Mouse (Mus musculus) heart, adult 8-10 months (tissue): ENCODE results near the gene Rgs11. TPM values are rescaled to one million over a fixed set of nuclear protein-coding genes. Genes with fewer than 3 reads are reported as not detected.
"Not testable (repeated sequence)": the region's sequence is repeated elsewhere in the genome, so short reads cannot be mapped to it uniquely, and the experiment has no call there.

Experiments
- DNase-seq: peaks from one replicate; pipeline ENCODE4 v3.0.0; 2022; ENCODE audit warnings: low spot score
- total RNA-seq, 4 experiments: library from RNA; stranded (reverse); gene quantifications; 2 replicates each; pipeline ENCODE4 v1.2.4; 2022

The Rgs11 gene
- total RNA-seq = 1 to 10 TPM in 2 of 4 experiments, under 1 TPM in 1, not detected in 1; 0.16 to 1.4 (median 1.0) TPM

DNA sequence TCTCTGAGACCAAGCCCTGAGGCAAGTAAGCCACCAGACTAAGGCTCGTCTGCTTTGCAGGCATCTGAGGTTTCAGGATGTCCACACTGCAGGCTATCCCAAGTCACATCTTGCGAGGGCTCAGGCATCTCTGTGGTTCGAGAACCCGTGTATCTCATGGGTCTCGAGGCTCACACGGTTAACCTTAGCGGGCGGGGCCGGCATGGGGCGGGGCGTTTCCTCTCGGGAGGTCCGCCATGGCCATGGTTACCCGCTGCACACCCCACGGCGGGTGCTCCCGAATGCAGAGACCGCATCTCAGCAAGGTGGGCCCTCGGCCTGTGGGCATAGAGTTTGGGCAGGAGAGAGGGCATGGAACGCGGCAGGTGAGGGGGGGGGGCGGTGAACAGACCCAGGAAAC is at the start of gene Rgs11:
Gene Rgs11 (plus strand): TSS at position 215 of the 400 bp plus-strand sequence.
- DNase-seq = no peak

DNA sequence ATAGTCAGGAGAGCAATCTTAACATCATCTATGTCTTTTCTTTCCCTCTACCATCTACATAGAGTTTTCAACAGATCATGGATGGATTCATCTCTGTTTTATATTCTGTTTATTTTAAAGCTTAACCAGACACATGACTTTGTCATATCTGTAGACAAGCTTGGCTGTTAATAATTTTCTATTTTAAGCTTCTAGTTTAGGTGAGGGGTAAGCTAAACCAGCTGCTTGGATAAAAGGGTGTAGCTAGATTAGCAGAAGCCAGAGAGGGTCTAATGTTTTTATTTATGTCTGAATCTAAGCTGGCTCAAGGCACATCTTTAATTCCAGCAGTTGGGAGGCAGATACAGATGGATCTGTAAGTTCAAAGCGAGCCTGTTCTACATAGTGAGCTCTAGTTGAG is 40.0 kb upstream of the Rgs11 start:
- no peak for DNase-seq

DNA sequence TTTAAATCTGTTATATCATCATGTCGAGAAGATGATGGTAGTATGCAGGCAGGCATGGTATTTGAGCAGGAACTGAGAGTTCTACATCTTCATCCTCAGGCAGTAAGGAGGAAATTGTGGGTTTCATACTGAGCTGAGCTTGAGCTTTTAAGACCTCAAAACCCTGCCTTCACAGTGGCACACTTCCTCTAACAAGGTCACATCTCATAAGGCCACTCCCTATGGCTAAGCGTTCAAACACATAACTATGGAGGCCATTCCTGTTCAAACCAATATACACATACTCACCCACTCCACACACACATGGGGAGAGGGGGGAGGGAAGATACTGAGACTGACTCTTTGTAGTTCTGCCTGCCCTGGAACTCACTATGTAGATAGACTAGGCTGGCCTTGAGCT is 34.7 kb upstream of the Rgs11 start:
- peak; percentile 33 for DNase-seq

DNA sequence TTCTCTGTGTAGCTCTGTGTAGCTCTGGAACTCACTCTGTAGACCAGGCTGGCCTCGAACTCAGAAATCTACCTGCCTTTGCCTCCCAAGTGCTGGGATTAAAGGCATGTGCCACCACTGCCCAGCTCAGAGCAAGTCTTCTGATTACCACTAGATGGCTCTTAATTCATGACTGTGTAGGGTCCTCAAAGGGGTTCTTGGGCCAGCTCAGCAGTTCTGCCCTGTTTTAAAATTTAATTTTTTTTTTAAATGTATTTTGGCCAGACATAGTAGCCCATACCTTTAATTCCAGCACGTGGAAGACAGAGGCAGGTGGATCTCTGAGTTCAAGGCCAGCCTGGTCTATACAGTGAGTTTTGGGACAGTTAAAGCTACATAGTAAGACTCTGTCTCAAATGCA is 27.5 kb upstream of the Rgs11 start:
- not testable (repeated sequence) for DNase-seq

DNA sequence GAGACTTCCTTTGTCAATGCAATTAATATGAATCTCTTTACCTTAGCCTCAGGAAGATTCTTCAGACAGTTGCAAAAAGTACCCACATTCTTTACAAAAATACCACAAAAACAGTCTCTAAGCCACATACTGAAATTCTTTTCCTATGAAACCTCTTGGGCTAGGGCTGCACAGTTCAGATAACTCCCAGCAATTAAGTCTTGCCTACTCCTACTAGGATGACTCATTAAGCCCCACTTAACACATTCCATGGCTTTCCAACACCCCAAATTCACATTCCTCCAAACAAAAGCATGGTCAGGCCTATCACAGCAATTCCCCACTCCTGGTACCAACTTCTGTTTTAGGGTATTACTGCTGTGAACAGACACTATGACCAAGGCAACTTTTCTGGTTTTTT is 24.1 kb upstream of the Rgs11 start:
- DNase-seq = no peak

DNA sequence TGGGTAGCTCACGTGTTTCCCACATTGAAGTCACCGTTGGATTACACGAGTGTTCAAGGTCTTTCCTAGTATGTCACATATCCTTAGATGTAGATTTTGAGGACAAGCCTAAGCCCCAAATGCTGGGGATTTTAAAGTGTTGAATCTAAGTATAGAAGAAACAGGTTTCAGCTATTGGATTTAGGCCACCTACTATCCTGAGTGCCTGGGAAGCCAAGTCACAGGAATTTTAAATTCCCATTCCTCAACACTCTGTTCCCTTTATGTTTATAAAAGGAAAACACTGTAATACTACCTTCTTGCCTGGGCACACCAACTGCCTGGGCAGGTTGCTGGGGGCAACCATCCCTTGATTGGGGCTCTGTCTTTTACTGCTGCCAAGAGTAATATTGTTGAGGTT is 21.6 kb upstream of the Rgs11 start:
- no peak for DNase-seq

DNA sequence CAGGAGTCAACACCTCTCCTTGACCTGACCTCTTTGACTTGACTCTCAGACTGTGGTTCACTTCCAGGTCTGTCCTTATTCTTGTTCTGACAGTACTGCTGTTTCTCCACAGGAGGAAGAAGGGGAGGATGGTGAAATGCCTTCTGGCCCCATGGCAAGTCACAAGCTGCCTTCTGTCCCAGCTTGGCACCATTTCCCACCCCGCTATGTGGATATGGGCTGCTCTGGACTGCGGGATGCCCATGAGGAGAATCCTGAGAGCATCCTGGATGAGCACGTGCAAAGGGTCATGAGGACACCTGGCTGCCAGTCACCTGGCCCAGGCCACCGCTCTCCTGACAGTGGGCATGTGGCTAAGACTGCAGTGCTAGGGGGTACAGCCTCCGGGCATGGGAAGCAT is 15.2 kb upstream of the Rgs11 start:
- DNase-seq = no peak

DNA sequence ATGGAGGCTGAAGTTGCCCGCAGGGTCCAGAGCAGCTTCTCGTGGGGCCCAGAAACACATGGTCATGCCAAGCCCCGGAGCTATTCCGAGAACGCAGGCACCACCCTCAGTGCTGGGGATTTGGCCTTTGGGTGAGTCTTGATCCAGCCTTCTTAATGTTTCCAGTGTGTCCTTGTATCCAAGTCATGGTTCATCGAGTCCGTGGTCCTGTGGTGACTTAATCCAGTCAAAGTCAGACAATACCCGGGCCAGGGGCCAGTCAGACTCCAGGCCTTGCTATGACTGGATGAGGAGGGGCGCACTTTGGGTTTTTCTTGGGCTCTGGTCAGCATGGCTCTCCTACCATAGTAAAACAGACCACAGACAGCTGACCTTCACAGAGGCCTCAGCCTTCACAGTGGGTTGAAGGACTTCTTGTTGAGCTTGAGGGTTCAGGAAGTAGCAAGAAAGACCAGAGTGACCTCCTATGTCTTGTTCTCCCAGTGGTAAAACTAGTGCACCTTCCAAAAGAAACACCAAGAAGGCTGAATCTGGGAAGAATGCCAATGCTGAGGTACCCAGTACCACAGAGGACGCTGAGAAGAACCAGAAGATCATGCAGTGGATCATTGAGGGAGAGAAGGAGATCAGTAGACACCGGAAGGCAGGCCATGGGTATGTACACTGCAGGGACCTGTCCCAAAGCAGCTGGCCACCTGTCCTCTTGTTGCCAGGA is 14.5 kb upstream of the Rgs11 start:
- DNase-seq = no peak

DNA sequence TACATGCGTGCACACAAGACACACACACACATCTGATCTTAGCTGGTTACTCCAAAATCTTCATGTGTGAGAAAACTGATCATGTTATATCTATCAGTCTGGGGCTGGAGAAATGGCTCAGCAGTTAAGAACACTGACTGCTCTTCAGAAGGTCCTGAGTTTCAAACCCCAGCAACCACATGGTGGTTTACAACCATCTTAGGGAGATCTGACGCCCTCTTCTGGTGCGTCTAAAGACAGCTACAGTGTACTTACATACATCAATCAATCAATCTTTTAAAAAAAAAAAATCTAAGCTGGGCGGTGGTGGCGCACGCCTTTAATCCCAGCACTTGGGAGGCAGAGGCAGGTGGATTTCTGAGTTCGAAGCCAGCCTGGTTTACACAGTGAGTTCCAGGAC is 11.3 kb upstream of the Rgs11 start:
- not testable (repeated sequence) for DNase-seq

DNA sequence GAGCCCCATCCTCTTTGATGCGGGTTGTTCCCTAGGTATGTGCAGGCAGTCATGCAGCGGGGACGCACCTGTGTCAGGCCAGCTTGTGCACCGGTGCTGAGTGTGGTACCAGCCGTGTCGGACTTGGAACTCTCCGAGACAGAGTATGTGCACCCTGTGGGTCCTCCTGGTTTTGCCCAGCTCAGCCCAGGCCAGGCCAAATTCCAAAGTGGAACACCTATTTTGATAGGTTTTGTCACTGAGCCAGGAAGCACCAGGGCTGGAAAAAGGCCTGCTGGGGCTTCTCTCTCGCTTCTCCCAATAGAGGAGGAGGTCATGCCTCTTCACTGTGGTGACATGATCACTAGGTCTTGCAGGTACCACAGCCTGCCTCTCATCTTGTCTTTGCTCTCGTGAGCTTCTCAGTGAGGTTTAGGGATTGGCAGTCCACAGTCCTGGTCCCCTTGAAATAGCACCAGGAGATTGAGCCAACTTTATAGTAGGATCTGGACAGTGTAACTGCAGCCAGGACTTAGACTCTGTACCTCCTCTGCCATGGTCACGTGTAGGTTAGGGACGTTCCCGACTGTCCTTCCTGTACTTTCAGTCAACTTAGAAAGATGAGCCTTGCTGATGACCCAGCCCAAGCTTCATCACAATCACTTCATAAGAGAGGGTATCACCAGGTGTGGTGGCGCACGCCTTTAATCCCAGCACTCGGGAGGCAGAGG is 10.1 kb upstream of the Rgs11 start:
- DNase-seq = no peak

DNA sequence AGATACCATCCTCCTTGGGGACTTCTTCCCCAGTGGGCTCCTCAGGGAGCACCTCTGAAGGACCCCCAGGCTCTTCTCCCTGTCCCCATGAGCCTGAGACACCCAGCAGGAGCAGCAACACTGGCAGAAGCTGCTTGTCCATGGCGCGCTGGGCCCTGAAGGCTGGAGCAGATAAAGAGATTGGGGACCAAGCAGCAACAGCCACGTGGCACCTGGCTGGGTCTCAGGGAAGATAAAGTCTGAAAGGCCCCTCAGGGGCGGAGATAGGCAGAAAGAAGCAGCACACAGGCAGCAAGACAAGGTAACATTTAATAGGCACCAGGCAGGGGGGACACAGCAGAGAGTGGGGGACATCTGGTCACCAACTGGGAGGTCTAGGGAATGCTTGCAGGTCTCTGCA is 3.9 kb upstream of the Rgs11 start, which contains the start of gene Pdia2:
Gene Pdia2 (minus strand): TSS at position 196 of the 400 bp plus-strand sequence.
- no peak for DNase-seq

DNA sequence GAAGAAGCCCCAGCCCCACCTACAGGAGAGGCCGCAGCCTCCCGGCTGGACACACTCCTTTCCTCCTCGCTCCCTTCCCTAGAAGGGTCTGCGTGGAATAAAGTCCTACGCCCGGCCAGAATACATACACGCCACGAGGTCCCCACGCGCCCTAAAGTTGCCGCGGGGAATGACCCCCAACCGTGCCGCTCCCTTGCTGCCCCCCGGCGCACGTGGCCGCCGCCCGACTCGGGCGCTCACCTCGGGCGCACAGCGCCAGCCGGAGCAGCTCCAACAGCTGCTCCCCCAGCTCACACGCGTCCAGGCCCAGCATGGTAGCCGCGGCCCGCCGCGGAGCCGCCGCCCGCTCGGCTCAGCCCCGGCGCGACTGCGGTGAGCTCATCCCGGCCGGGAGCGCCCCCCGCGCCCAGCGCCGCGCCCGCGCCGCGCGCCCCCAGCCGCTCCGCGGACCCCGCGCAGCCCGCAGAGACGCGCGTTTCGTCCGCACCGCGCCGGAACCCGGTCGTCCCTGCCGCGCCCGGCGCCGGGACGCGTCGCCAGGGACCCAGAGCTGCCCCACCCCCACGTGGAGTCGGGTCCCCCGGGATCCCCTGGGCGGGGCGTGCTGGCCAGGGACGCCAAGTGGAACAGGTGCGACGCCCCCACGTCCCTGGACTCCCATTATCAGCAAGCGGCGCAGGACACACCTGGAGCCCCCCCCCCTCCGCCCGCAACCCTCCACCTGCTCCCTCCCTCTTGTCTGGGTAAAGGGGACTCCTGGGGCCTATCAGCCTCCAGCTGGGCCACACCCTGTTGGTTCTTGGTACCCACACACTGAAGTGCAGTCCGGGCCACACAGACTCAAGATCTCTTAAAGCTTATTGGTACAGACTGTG is 1.7 kb upstream of the Rgs11 start:
- DNase-seq = no peak

DNA sequence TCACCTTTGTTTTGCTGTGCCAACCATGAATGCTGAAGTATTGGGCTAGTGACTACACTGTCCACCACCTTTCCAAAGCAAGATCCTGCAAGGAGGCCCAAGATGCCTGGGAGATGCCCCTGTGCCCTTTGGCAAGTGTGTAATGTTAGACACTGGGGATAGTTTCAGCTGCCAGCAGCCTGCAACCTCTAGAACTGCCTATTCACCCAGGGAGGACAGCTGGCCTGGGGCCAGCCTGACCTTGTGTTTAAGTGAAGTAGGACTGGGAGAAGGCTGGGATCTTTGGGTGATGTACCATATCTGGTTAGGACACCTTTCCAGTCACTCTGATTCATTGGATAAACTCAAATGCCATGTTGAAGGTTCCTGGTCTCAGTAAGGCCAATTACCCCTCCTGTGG is 753 bp upstream of the Rgs11 start:
- no peak for DNase-seq

DNA sequence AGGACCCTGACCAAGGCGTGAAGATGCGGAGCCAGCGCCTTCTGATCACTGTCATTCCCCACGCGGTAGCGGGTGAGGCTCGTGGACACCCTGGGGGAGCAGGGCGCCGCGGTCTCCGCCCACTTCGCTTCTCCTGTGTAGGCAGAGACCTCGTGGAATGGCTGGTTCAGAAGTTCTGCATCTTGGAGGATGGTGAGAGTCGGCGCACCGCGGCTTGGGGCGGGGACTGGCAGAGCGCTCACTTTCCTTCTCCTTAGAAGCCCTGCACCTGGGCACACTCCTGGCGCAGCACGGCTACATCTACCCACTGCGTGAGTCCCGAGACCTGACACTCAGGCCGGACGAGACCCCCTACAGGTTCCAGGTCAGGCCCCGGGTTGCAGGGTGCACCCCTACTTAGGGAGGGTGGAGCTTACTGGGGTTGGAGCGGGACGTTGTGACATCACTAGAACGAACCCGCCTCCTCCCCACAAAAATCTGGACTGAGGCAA is 615 bp downstream of the Rgs11 start:
- DNase-seq = no peak

DNA sequence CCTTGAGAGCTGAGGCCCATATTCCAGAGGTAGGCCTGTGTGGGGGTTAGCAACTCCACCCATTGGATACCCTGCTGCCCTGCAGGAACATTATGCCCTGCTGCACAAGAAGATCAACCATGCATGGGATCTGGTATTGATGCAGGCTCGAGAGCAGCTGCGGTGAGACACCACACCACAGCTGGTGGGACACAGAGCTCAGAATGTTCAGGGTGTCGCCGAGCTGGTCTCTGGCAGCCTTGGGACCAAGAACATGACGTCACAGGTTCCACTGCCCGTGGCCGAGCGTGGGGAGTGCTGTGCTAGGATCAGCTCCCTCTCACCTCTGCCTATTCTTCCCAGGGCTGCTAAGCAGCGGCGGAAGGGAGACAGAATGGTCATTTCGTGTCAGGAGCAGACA is 2.0 kb downstream of the Rgs11 start:
- DNase-seq = no peak

DNA sequence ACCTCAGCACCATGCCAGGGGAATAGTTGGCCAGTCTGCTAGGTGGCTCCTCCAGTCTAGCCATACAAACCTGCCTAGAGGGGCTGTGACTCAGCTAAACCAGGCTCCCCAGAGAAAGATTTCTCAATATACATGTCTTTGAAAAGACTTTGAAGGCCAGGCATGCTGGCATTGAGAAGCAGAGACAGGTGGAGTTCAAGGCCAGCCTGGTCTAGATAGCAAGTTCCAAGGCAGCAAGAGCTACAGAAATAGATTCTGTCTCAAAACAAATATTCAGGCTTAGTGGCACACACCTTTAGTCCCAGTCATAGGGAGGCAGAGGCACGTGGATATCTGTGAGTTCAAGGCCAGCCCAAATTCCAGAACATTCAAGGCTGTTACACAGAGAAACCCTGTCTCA is 3.6 kb downstream of the Rgs11 start:
- DNase-seq = no peak

DNA sequence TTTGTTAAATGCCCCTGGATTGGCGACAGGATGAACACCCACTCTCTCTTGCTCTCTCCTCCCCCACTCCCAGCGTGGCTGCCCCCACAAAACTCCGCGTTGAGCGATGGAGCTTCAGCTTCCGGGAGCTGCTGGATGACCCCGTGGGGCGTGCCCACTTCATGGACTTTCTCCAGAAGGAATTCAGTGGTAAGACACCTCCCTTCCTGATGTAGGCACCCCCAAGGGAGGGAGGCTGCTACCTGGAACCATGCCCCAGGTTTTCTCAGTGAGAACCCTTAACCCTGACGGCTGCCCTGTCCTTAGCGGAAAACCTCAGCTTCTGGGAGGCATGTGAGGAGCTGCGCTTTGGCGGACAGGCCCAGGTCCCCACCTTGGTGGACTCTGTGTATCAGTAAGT is 4.9 kb downstream of the Rgs11 start, which contains the start of gene Arhgdig:
Gene Arhgdig (minus strand): TSS at position 101 of the 400 bp plus-strand sequence.
- DNase-seq = no peak

DNA sequence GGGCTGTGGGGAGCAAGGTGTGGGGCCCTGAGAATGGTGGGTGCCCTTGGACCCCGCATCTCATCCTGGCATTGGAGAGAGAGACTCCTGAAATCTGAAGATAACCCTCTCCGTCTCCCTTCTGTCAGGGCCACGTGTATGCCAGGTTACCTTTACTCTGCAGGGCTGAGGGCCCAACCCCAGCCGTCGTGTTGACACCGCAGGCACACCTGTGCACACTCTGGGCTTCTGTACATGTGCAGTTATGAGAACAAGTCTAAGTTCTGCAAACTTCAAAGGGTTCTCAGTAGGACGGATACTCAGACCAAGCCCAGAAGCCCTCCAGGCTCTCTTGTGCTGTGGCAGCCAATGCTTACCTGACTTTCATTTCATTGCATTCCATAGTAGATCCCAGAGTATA is 9.5 kb downstream of the Rgs11 start:
- no peak for DNase-seq

DNA sequence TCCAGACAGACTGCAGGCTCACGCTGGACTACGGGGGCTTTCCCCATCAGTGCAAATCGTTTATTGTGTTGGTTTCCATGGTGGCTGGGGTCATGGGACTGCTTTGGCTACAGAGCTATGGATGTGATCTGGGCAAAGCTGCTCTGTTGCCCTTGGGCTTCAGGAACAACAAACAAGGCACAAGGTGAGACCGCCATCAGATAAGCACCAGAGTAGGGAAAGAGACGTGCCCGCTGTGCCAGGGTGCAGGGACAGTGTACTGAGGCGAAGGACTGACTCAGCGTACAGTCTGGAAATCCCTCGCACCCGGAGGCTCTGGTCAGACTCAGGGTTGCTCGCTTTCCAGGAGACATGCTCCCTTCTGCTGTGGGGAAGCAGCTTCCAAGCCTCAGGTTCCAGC is 9.9 kb downstream of the Rgs11 start:
- no peak for DNase-seq

DNA sequence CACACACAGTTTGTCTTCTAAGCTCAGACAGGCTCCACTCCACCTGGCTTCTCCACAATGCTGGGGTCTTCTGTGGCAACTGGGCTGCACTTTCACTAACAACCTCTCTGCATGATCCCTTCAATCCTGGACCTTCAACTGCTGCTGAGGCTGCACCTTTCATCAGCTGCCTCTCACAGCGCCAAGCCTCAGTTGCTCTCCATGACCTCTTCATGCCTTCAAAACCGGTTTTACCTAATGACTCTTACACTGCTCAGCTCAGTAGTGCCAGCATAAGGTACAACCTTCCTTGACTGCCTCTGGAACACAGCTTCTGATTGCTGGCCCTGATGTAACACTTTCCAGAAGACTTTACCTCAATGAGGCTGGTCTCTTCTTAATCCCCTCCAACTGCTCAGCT is 18.8 kb downstream of the Rgs11 start:
- no peak for DNase-seq

DNA sequence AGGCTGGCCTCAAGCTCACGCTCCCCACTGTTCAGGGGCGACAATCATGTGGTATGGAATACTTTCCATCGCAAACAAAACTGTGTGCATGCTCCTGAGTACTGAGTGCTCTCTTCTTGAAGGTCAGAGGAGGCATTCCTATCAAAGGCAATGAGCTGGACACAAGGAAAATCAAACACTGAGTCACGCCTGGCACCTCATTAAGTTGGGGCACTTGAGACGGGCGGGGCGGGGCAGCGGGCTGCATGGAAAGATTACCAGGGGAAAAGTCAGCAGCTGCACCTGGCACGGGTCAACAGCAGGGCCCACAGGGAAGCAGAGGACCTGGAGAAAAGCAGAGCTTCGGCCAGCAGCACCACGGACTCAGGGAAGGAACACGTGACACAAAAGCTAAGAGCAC is 22.4 kb downstream of the Rgs11 start:
- DNase-seq = no peak

DNA sequence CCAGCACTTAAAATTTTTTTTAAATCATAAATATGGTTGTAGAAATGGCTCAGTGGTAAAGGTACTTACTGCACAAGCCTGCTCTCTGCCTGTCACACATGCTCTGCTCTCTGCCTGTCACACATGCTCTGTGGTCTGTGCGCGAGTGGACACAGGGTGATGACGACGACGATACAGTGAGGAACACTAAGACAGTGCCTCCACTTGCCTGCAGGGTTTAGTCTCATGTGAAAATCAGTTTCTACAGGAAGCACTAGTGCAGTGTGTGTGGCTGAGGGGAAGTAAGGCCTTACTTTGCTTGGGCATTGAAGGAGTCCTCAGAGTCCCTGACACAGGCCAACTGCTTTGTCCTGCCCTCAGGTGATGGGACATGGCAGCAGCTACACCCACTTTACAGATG is 27.0 kb downstream of the Rgs11 start:
- DNase-seq = no peak
